Mouse (Mus musculus) large intestine, adult 2 months (tissue): ENCODE data around the gene Myadml2. TPM values are rescaled to one million over a fixed set of nuclear protein-coding genes. Genes with fewer than 3 reads are reported as not detected.

Experiments
- DNase-seq: peaks from one replicate; pipeline ENCODE4 v3.0.0-alpha.2; 2012; ENCODE audit warnings: low read depth, low spot score
- WGBS: fragments of 180-500 bp; shearing (Covaris S2); methylation state at CpG from one replicate; pipeline ENCODE4 v1.1.7; 2018; 5-methylcytosine and 5-hydroxymethylcytosine counted together
- polyA plus RNA-seq: library from polyadenylated mRNA; depleted of rRNA; stranded (reverse); fragments of >200 nt; gene quantifications from 2 replicates; pipeline ENCODE4 v1.2.3, GENCODE M21; 2012

Myadml2 gene
- polyA plus RNA-seq, 1 experiment = 0.56 TPM

- WGBS = 39% methylated on average over 5 of the region's 5 CpGs
- no peak for DNase-seq
These were observed 15.8 kb upstream of the Myadml2 start for GRCm38 (mm10) chr11:120663714-120664113.

GRCm38 (mm10) chr11:120662759-120663158 lies 14.8 kb upstream of the Myadml2 start:
- WGBS = 60% methylated on average over 6 of the region's 6 CpGs
- DNase-seq = no peak

GRCm38 (mm10) chr11:120661076-120661460 lies 13.1 kb upstream of the Myadml2 start, which contains the start of gene Notum:
TSS of gene Notum (minus strand) at chr11:120661175.
- 2% methylated on average over 35 of the region's 35 CpGs for WGBS
- DNase-seq = no peak

- no peak for DNase-seq
These were observed 12.5 kb upstream of the Myadml2 start for GRCm38 (mm10) chr11:120660301-120661075.

GRCm38 (mm10) chr11:120659509-120660300 lies 11.7 kb upstream of the Myadml2 start:
- DNase-seq = no peak

More at GRCm38 (mm10) chr11:120660301-120661075, 12.5 kb upstream of the Myadml2 start:
- under 1% methylated on average over 85 of the region's 95 CpGs for WGBS

GRCm38 (mm10) chr11:120658876-120659410 lies 11.0 kb upstream of the Myadml2 start:
- DNase-seq = no peak
- 4% methylated on average over 24 of the region's 24 CpGs for WGBS

More at GRCm38 (mm10) chr11:120659509-120660300, 11.7 kb upstream of the Myadml2 start:
- 3% methylated on average over 50 of the region's 50 CpGs for WGBS

GRCm38 (mm10) chr11:120657301-120657700 lies 9.3 kb upstream of the Myadml2 start:
- WGBS = 84% methylated on average over 4 of the region's 4 CpGs
- no peak for DNase-seq

- 65% methylated on average over 3 of the region's 3 CpGs for WGBS
- DNase-seq = no peak
These were observed 6.8 kb upstream of the Myadml2 start for GRCm38 (mm10) chr11:120654741-120655140.

GRCm38 (mm10) chr11:120651872-120652271 lies 3.9 kb upstream of the Myadml2 start:
- no peak for DNase-seq
- WGBS = 79% methylated on average over 3 of the region's 3 CpGs

- no peak for DNase-seq
- 87% methylated on average over 35 of the region's 35 CpGs for WGBS
These were observed 719 bp downstream of the Myadml2 start for GRCm38 (mm10) chr11:120647047-120647830.

GRCm38 (mm10) chr11:120643601-120643987 lies 4.4 kb downstream of the Myadml2 start, which contains the start of gene Pycr1:
TSS of gene Pycr1 (minus strand) at chr11:120643769.
- WGBS = under 1% methylated on average over 15 of the region's 15 CpGs
- peak; percentile 81 for DNase-seq

GRCm38 (mm10) chr11:120642939-120643600 lies 4.9 kb downstream of the Myadml2 start:
- 1% methylated on average over 18 of the region's 18 CpGs for WGBS
- DNase-seq = no peak

- WGBS = 84% methylated on average over 8 of the region's 8 CpGs
- DNase-seq = no peak
These were observed 6.1 kb downstream of the Myadml2 start for GRCm38 (mm10) chr11:120641869-120642268.

- DNase-seq = no peak
- WGBS = 67% methylated on average over 9 of the region's 9 CpGs
These were observed 6.7 kb downstream of the Myadml2 start for GRCm38 (mm10) chr11:120641255-120641654.

GRCm38 (mm10) chr11:120634810-120635209 lies 13.1 kb downstream of the Myadml2 start:
- DNase-seq = no peak
- 84% methylated on average over 5 of the region's 5 CpGs for WGBS

GRCm38 (mm10) chr11:120633520-120634343 lies 14.2 kb downstream of the Myadml2 start, which contains the start of gene Mafg:
TSS of gene Mafg (minus strand) at chr11:120633600.
- peak; percentile 87 for DNase-seq
- whole genome bisulfite sequencing = 12% methylated on average over 50 of the region's 58 CpGs

- WGBS = under 1% methylated on average over 105 of the region's 116 CpGs
- no peak for DNase-seq
These were observed 15.1 kb downstream of the Myadml2 start for GRCm38 (mm10) chr11:120632559-120633519.
